Mouse (Mus musculus) embryonic facial prominence, embryonic 10.5 days (tissue): ENCODE results near the gene Nos3. TPM values are rescaled to one million over a fixed set of nuclear protein-coding genes. Genes with fewer than 3 reads are reported as not detected.

Experiments used
- DNase-seq: peaks from one replicate; pipeline ENCODE4 v3.0.0-alpha.2; 2017; ENCODE audit warnings: low spot score
- H3K27ac ChIP-seq: fragments of 300-500 bp; sonication (generic); replicated peaks from 2 replicates; pipeline ENCODE4 v1.5.1; 2016; ENCODE audit warnings: mild to moderate bottlenecking
- H3K27me3 ChIP-seq: fragments of 300-500 bp; sonication (generic); replicated peaks from 2 replicates; pipeline ENCODE4 v1.6.1; 2016; ENCODE audit warnings: low read depth, mild to moderate bottlenecking; ENCODE audit not compliant: poor library complexity, severe bottlenecking
- H3K36me3 ChIP-seq: fragments of 300-500 bp; sonication (generic); replicated peaks from 2 replicates; pipeline ENCODE4 v1.6.1; 2016; ENCODE audit warnings: mild to moderate bottlenecking, moderate library complexity
- H3K4me1 ChIP-seq: fragments of 300-500 bp; sonication (generic); 2 replicates; pipeline ENCODE4 v1.6.1; 2016
- H3K4me3 ChIP-seq: fragments of 300-500 bp; sonication (generic); 2 replicates; pipeline ENCODE4 v1.5.1; 2016; ENCODE audit warnings: mild to moderate bottlenecking, moderate library complexity
- H3K9me3 ChIP-seq: fragments of 300-500 bp; sonication (generic); 2 replicates; pipeline ENCODE4 v1.6.1; 2016; ENCODE audit warnings: mild to moderate bottlenecking
- WGBS: fragments of 180-500 bp; shearing (Covaris S2); methylation state at CpG from one replicate; pipeline ENCODE4 v1.1.7; 2016; 5-methylcytosine and 5-hydroxymethylcytosine counted together
- polyA plus RNA-seq: library from polyadenylated mRNA; unstranded; fragments of >200 nt; fragmentation: Nextera tagmentation; extraction: Ambion mirVana; gene quantifications from 2 replicates; pipeline ENCODE4 v1.2.1, GENCODE M21; 2016

Gene Nos3
- polyA plus RNA-seq, 1 experiment from 2014 or later, result 7.7 TPM

DNA sequence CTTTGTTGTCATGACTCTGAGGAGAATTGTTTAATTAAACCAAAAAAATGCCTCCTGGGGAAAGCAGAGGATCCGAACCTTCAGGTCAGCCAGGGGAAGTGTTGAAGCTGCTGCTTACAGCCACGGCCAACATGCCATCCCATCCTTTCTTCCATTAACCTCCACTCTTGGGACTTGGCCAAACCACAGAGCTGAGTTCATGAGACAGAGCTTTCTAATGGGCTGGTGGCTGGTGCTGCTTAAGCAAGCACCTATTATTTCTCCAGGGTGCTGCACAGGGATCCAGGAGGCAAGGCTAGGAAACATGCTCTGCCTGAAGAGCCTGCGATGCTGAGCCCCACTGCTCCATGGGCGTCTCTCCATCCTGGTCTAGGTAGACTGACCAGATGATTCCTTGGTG lies 32.2 kb upstream of the Nos3 start:
- no peak for DNase-seq
- Histone ChIP-seq H3K36me3 (0 out of 2 replicates have a peak, but pooled peaks cover 5% of the 10 kb centered on the region), H3K4me3 (no peak overlapping the region), H3K27me3 (peaks cover 41% of the 10 kb centered on the region), H3K9me3 (no peaks in the 10 kb centered on the region), H3K4me1 (peaks cover 65% of the 10 kb centered on the region), H3K27ac (no peak overlapping the region)
- WGBS, result 80% methylated on average over 4 of the region's 4 CpGs

DNA sequence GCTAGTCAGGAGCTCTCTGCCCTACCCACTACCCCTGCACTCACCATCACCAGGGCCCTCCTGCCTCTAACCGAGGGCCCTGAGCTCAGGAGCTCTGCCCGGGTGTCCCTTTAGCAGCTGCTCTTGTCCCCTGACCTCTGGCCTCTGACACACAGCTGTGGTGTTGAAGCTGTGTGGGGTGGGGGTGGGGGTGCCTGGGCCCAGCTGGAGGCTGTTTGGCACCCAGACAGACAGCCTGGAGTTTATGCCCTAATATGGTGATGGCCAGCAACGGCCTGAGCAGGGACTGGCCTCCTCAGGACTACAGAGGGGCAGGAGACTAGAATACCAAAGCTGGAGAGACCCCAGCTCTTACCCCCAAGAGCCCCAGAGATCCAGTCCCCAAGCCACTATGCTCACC lies 29.9 kb upstream of the Nos3 start:
- Histone ChIP-seq H3K4me1 (peaks cover 50% of the 10 kb centered on the region), H3K36me3 (0 out of 2 replicates have a peak, but pooled peaks cover 5% of the 10 kb centered on the region), H3K9me3 (no peaks in the 10 kb centered on the region), H3K4me3 (no peak overlapping the region), H3K27ac (peak overlapping the region; percentile 61), H3K27me3 (peaks cover 18% of the 10 kb centered on the region)
- DNase-seq, result no peak
- WGBS, result 12% methylated on average over 3 of the region's 3 CpGs

DNA sequence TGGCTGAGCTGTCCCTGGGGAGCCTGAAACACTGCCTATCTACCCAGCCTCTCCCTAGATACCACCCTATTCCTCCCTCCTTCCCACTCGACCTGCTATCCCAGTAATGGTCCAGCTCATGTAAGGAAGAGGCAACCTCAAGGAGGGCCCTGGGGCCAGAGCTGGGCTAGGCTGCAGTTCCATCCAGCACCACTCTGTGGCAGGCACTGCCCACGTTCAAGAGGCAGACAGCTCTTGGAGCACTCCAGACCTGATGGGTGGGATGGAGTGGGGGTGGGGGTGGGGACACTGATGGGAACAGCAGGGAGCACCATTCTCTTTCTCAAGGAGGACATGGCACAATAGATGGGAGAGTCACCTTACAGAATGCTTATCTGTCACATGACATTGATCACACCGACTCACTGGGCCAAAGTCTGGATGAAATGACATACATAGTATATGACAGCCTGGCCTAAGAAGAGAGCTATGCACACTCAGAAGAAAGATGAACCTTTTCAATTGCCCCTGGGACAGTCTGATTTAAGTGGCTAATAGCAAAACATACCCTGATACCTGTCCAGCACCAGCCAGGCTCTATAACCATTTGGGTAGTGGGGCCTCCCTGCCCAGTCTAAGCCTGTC lies 28.6 kb upstream of the Nos3 start:
- peak overlapping the region; percentile 61 for H3K27ac ChIP-seq
- peak; percentile 76 for DNase-seq
- WGBS, result 19% methylated on average over 3 of the region's 3 CpGs

DNA sequence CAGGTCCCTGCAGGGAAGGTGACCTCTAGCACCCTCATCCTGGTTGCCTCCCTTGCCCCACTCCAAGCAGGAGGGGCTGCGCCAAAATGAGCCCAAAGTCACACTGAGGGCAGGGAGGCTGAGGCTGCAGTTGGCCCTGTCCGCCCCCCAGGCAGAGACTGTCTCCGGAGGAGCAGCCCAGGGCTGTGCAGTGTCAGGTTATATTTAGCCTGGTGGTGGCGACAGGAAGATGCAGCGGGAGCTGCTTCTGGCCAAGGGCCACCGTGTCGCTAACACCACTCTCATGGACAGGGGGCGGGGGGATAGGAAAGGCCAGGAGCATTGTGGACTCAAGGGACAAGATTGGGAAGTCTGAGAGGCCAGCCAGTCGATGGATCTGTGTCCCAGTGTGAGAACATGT lies 27.2 kb upstream of the Nos3 start:
- no peak for DNase-seq
- Histone ChIP-seq H3K27me3 (peaks cover 6% of the 10 kb centered on the region; the same call in 1 of the 2 replicates), H3K9me3 (no peaks in the 10 kb centered on the region), H3K36me3 (no peaks in the 10 kb centered on the region), H3K4me1 (peaks cover 39% of the 10 kb centered on the region), H3K4me3 (no peak overlapping the region), H3K27ac (no peak overlapping the region; the same call in 1 of the 2 replicates)
- 29% methylated on average over 9 of the region's 9 CpGs for WGBS

More for the DNA sequence above, 28.6 kb upstream of the Nos3 start:
- H3K9me3 ChIP-seq, result no peaks in the 10 kb centered on the region
- H3K27me3 ChIP-seq, result peaks cover 6% of the 10 kb centered on the region
- peaks cover 44% of the 10 kb centered on the region for H3K4me1 ChIP-seq
- no peak overlapping the region for H3K4me3 ChIP-seq
- H3K36me3 ChIP-seq, result 0 out of 2 replicates have a peak, but pooled peaks cover 5% of the 10 kb centered on the region

DNA sequence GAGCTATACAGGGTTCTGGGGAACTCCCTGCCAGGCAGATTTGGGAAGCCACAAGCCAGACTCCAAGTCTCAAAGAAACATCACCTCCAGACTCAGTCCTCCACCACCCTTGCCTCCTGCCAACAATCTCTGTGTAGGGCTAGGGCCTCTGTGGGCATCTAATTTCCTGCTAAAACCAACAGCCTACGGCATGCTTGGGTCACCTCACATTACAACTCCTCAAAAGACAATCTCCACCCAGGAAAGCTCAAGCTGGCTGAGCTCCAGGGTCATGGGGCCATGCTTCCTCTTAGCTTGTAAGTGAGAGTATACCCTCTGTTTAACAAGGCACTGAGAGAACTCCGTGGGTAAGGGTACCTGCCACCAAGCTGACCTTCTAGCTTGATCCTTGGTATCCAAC lies 26.8 kb upstream of the Nos3 start:
- peaks cover 4% of the 10 kb centered on the region; the same call in 1 of the 2 replicates for H3K27me3 ChIP-seq
- H3K36me3 ChIP-seq, result no peaks in the 10 kb centered on the region
- H3K4me1 ChIP-seq, result peaks cover 44% of the 10 kb centered on the region
- no peaks in the 10 kb centered on the region for H3K9me3 ChIP-seq
- DNase-seq, result no peak
- H3K4me3 ChIP-seq, result no peak overlapping the region
- WGBS, result 73% methylated on average over 2 of the region's 2 CpGs
- H3K27ac ChIP-seq, result no peak overlapping the region; the same call in 1 of the 2 replicates

DNA sequence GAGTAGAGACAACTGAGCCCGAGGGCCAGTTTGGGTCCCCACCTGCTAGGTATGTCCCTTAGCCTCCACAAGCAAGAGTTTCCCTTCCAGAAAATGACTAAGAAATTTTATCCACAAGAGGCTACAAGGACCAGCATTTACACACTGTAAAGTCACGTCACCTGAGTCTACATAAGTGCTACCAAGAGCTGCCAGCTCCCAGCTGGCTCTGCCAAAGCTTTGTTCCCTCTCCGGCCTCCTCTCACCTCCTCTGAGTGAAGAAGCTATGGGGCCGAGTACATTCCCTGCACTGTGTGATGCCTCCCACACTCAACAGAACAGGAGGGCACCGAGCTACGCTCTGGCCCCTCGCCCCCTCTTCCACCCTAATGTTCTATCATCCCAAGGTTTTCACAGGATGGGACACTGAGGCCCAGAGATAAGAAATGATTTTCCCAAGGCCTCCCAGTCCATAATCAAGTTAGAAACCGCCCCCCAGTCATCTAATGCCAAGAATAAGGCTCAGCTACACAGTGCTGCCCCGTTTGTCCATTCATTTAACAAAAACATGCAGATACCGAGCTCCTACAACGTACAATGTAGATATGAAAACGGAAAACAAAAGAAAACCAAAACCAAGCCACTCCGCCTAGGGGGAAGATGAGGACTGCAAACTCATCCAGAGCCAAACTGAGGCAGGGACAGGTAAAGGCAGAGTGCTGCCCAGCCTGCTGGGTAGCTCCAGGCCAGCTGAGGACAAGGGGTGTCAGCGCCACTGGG lies 22.2 kb upstream of the Nos3 start:
- Histone ChIP-seq H3K4me1 (peaks cover 37% of the 10 kb centered on the region), H3K9me3 (no peaks in the 10 kb centered on the region), H3K36me3 (no peaks in the 10 kb centered on the region), H3K4me3 (no peak overlapping the region), H3K27ac (peak overlapping the region; percentile 83; the same call in 1 of the 2 replicates), H3K27me3 (peaks cover 34% of the 10 kb centered on the region)
- DNase-seq, result no peak
- WGBS, result 83% methylated on average over 14 of the region's 14 CpGs

DNA sequence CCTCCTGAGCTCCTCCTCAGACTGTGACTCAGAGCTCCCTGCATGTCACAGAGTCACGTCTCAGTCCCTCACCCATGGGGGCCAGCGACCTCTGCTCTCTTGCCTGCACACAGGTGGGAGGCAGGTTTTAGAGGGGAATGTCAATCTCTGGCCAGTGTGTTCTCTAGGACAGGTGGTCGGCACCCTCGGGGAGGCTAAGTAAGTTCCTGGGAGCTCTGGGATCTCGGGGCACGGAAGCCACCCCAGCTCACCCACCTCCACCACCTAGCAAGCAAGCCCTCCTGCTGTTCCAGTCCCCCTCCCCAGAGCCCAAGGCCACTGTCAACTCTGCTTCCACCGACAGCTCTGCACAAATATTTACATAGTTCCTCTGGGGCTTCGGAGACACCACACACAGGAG lies 21.6 kb upstream of the Nos3 start:
- no peak for DNase-seq
- H3K4me1 ChIP-seq, result peaks cover 37% of the 10 kb centered on the region
- H3K4me3 ChIP-seq, result no peak overlapping the region
- WGBS, result 55% methylated on average over 8 of the region's 8 CpGs
- no peaks in the 10 kb centered on the region for H3K36me3 ChIP-seq
- no peaks in the 10 kb centered on the region for H3K9me3 ChIP-seq
- H3K27me3 ChIP-seq, result peaks cover 39% of the 10 kb centered on the region
- peak overlapping the region; percentile 83; the same call in 1 of the 2 replicates for H3K27ac ChIP-seq

DNA sequence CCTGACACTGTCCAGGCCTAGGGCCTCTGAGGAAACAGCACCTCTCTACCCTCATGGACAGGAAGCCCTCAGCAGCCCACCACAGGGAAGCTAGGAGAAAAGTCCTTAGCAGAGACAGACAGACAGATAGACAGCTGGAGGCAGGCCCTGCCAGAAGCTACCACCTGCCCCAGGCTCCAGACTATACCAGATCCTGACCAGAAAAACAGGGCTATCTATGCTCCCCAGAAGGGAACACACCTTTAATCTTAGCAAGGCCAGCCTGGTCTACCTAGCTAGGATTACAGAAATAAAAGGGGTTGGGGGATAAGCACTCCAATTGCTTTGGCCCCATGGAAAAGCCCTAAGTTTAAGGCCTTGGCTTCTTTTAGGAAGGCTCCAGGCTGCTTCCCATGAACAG lies 21.2 kb upstream of the Nos3 start:
- Histone ChIP-seq H3K4me1 (peaks cover 41% of the 10 kb centered on the region), H3K27me3 (peaks cover 43% of the 10 kb centered on the region), H3K9me3 (no peaks in the 10 kb centered on the region), H3K36me3 (no peaks in the 10 kb centered on the region), H3K4me3 (no peak overlapping the region), H3K27ac (peak overlapping the region; percentile 83)
- DNase-seq, result no peak

DNA sequence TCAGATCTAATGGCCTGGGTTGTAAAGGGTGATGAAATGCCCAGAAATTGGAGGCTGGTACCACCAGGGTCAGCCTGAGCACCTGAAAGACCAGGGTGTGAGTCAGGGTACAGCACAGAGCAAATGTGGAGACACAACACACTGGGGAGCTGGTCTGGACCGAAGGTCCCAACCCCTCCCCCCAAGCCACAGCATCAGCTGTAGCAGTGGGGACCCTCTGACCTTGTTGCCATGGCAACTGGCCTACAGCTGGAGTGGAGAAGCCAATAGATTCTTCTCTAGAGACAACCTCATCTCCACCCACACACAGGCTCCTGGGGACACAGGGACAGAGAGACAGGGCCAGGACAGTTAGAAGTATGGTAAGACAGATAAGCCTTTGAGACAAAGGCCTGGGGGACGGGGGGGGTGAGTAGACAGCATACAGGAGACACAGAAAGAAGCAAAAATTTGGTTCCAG lies 20.6 kb upstream of the Nos3 start:
- 11% methylated on average over 2 of the region's 2 CpGs for WGBS
- H3K9me3 ChIP-seq, result no peaks in the 10 kb centered on the region
- peaks cover 50% of the 10 kb centered on the region for H3K27me3 ChIP-seq
- peak; percentile 76 for DNase-seq
- peaks cover 47% of the 10 kb centered on the region for H3K4me1 ChIP-seq
- no peaks in the 10 kb centered on the region for H3K36me3 ChIP-seq
- H3K27ac ChIP-seq, result peak overlapping the region; percentile 83
- H3K4me3 ChIP-seq, result peak overlapping the region; percentile 28; the same call in 1 of the 2 replicates

DNA sequence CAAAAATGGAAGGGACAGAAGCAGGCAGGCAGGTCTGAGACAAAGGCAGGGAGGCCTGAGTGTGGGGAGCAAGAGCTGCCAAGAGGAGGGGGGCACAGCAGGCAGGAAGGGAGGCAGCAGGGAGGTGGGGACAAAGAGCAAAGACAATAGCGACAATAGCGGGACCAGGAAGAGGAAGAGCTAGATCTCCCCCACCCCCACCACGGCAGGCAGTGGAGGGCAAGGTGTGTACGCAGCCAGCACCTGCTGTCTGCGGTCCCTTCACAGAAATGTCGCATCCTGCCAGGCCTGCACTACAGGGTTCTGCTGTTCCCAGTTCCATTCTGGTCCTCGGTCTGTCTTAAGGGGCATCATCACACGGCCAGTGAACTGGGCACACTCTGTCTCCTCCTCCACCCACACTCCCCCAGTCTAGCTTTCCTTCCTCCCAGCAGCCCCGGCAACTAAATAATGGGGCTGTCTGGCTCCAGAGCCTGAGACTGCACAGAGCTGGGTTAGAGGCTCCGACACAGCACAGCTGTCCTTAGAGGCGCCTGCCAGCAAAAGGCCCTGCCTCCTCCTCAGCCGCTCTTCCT lies 20.0 kb upstream of the Nos3 start:
- no peak for DNase-seq
- Histone ChIP-seq H3K27me3 (peaks cover 55% of the 10 kb centered on the region), H3K27ac (peak overlapping the region; percentile 83), H3K36me3 (no peaks in the 10 kb centered on the region), H3K4me3 (peak overlapping the region; percentile 28; the same call in 1 of the 2 replicates), H3K9me3 (no peaks in the 10 kb centered on the region), H3K4me1 (peaks cover 51% of the 10 kb centered on the region)
- WGBS, result 16% methylated on average over 12 of the region's 12 CpGs

DNA sequence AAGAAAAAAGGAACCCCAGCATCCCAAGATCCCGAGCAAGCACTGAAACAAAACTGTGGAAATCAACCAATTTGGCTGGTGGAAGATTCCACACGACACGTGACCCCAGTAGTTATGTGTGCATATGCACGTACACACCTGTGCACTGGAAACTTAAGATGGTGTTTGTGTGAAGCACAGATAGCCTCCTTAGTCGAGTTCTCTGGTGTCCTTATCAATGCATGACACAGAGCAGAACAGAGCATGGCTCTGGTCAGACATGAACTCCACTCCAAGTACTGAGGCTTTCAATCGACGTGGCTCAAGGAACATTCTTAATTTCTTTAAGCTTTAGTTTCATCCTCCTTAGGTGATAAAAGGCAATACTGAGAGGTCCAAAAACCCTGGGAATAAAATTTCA lies 18.3 kb upstream of the Nos3 start:
- WGBS, result 84% methylated on average over 7 of the region's 7 CpGs
- H3K4me1 ChIP-seq, result peaks cover 68% of the 10 kb centered on the region
- peaks cover 73% of the 10 kb centered on the region for H3K27me3 ChIP-seq

DNA sequence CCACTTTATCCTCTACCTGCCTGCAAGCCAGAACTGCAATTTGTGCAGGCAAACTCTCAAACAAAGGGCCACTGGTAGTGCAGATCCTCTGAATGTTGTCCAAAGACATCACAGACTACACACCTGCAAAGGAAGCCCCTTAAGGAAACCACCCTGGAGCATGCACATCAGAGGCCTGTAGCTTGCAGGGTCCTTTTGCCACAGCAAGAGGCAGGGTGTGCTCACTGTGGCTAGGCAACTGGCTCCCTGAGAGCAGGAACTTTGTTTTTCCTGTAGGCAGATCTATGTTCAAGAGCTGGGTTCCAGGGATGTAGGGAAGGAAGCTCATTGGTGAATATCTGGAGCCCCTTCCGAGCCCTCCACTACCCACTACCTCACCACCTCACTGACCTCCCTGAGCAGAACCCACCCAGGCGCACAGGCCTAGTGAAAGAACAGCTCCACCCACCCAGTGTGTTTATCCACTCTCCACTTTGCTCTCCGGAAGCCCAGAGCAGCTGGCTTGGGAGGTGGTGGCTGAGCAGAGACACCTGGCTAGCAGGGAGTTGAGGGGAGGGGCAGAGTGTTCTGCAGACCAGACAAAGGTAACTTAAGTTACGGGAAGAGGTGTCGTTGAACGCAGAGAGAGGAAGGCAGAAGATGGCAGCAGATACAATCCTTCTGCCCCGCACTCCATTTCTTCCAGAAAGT lies 17.3 kb upstream of the Nos3 start:
- 57% methylated on average over 7 of the region's 7 CpGs for WGBS
- Histone ChIP-seq H3K36me3 (no peaks in the 10 kb centered on the region), H3K27me3 (peaks cover 81% of the 10 kb centered on the region), H3K9me3 (no peaks in the 10 kb centered on the region), H3K4me3 (peak overlapping the region; percentile 64; the same call in 1 of the 2 replicates), H3K4me1 (peaks cover 78% of the 10 kb centered on the region), H3K27ac (no peak overlapping the region)
- DNase-seq, result no peak

More for the DNA sequence above, 18.3 kb upstream of the Nos3 start:
- Histone ChIP-seq H3K27ac (no peak overlapping the region), H3K4me3 (no peak overlapping the region), H3K36me3 (no peaks in the 10 kb centered on the region), H3K9me3 (no peaks in the 10 kb centered on the region)
- DNase-seq, result no peak
